Mouse (Mus musculus) G1E (cell line): ENCODE measurements around the gene Ovca2.

Source experiments
- CTCF ChIP-seq: IDR thresholded peaks from 2 replicates; pipeline ENCODE4 v1.5.1; 2012; ENCODE audit warnings: low read depth, low read length, inconsistent platforms, mixed read lengths
- GATA1 ChIP-seq: IDR thresholded peaks from 2 replicates; pipeline ENCODE4 v1.6.1; 2012; ENCODE audit warnings: borderline replicate concordance, low read length, inconsistent platforms, mixed read lengths
- POLR2AphosphoS5 ChIP-seq: IDR thresholded peaks from 2 replicates; pipeline ENCODE4 v1.6.1; 2012; ENCODE audit warnings: low read depth, low read length, inconsistent platforms; ENCODE audit not compliant: insufficient replicate concordance
- TAL1 ChIP-seq: conservative IDR thresholded peaks from 2 replicates; pipeline ENCODE4 v1.6.1; 2012; ENCODE audit warnings: low read depth, low read length, inconsistent platforms, mixed read lengths

GRCm38 (mm10) chr11:75194121-75194849, 15.7 kb upstream of the Ovca2 start:
- no peak for TF ChIP-seq CTCF
- TF ChIP-seq GATA1: no peak
- no peak for TF ChIP-seq TAL1
- no peak for TF ChIP-seq POLR2AphosphoS5
